Mouse (Mus musculus) urinary bladder, postnatal 25 days (tissue): ENCODE results near the gene Dlg1.

Experiments used
- DNase-seq: peaks from one replicate; pipeline ENCODE4 v3.0.0; 2022; ENCODE audit warnings: low spot score

Gene Dlg1

DNA sequence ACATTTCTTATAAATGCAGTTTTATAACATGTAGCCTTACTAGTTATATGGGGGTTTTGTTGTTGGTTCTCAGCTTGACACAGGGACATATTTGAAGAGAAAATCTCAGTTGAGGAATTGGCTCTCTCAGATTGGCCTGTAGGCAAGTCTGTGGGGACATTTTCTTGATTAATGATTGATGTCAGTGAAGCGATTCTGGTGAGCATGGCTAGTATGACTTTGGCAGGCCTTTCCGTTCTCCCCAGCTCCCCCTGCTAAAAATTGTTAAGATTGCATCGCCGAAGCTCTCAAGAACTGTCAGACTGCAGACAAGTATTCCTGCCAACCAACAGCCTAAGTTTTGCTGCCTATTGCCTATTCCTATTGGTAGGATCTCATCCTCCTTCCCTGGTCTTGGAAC is 73.8 kb downstream of the Dlg1 start:
- no peak for DNase-seq

GRCm38 (mm10) chr16:31737761-31738160 is 74.5 kb downstream of the Dlg1 start:
- no peak for DNase-seq

DNA sequence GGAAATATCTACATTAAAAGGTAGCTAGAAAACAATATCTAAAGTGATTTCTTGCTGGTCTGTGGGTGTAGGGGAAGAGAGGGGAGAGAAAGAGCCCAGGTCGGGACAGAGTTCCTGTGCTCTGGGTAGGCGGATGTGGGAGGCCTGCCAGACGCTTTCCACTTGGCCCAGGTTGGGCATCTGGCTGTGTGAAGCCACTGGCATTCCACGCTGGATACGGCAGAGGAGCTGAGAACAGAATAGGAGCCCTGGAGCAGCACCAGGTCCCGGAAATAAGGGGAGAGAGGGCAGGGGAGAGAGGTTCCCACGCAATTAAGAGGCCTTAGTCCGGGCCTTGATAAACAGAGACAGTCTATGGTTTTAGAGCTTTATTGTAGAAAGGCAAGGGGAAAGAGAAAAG is 77.0 kb downstream of the Dlg1 start:
- no peak for DNase-seq

DNA sequence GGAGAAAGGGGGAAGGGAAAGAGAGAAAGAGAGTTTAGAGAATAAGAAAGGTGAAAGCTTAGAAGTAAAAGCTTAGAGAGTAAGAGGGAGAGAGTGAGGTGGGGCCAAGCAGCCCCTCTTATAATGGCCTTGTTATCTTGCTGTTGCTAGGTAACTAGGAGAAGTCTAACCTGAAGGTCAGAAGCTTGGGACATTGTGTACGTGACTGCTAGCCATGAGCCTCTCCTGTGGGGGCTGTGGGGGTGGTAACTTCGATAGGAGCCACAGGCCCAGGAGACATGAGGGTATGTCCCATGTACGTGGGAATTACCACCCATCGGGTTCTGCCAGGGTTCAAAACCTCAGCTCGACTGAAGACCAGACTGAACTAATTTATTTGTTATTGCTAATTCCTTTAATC is 77.5 kb downstream of the Dlg1 start:
- DNase-seq = no peak

DNA sequence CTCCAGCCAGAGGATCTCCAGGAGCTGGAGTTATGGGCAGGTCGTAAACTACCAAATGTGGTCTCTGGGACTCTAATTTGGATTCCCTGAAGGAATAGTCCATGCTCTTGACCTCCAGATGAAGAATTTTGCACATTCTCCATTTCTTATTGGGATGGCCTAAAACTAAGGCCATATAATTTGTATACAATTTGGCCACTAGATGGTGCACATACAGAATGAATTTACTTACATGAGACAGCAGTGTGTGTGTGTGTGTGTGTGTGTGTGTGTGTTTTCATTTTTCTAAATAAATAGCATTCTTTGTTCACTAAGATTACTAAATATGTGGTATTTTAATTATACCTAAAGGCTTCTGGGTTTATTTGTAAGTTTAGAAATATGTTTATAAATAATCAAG is 87.3 kb downstream of the Dlg1 start:
- DNase-seq = no peak

- DNase-seq = no peak
Observed at GRCm38 (mm10) chr16:31754172-31755025, 91.2 kb downstream of the Dlg1 start.

DNA sequence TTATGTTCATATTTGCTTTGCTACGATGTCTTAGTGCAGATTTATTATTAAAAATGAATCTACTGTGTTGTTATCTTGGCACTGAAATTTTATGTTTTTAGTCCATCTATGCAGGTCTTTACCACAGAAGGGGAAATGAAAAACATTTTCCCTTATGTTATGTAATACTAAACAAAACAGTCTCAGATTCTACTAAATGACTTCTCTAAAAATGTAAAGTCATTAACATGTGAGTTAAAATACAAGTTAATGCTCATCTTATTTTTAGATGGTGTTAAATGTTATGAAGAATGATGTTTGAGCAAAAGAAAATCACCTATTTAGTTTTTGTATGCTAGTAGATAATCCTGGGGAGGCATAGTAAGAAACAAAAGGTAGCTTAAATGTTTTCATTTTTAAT is 91.8 kb downstream of the Dlg1 start:
- DNase-seq = no peak

GRCm38 (mm10) chr16:31756436-31756835 is 93.2 kb downstream of the Dlg1 start:
- DNase-seq = no peak

GRCm38 (mm10) chr16:31757606-31758005 is 94.4 kb downstream of the Dlg1 start:
- DNase-seq = no peak

- no peak for DNase-seq
Observed at GRCm38 (mm10) chr16:31759416-31759815, 96.2 kb downstream of the Dlg1 start.

- DNase-seq = no peak
Observed at GRCm38 (mm10) chr16:31766298-31766697, 103.1 kb downstream of the Dlg1 start.

DNA sequence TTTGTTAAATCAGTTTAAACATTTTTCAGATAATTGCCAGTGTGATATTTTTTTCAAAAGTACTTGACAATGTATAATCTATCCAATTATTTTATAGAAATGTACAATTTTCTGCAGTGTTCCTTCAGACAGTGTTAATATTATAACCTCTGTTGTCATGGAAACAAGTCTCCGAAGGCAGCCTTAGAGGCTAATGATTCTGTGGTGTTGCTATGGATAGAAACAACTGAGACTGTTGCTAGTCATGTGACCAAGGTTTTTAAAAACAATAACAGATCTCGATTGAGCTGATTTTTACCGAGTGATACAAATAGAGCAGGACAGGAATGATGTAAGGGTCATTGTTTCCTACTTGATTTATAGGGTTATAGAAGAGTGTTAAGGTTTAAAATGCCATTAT is 103.5 kb downstream of the Dlg1 start:
- DNase-seq = no peak

DNA sequence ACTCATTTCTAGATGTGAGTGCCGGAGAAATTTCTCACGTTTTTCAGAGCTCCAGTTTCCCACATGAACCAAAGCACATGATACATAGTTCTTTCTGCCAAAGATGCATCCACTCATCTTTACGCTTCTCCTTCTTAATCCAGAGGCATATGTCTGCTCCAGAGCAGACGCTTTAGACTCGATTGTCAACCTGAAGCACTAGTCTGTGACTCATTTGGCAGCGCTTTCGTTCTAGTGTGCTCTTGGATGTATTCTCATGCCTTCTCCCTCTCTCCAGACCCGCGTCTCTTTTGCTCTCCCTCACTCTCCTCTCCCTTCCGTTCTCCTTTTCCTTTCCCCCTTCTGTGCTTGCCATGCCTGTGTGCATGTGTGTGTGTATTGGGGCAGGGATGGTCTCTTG is 112.7 kb downstream of the Dlg1 start:
- no peak for DNase-seq

DNA sequence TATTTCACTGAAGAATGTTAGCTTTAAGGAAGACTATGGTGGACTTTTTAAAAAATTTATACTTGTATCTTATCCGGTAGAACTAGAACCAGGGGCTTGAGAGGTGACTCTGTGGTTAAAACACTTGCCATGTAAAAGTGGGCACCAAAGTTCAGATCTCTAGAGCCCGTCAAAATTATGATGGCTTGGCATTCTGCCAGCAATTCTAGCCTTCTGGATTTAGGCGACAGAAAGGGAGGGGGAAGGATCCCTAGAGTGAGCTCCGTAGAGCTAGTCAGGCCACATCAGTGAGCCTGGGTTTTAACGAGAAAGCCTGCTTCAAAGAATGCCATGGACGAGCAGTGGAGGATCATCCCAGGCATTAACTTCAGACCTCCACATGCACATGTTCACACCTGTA is 117.8 kb downstream of the Dlg1 start:
- DNase-seq = no peak

DNA sequence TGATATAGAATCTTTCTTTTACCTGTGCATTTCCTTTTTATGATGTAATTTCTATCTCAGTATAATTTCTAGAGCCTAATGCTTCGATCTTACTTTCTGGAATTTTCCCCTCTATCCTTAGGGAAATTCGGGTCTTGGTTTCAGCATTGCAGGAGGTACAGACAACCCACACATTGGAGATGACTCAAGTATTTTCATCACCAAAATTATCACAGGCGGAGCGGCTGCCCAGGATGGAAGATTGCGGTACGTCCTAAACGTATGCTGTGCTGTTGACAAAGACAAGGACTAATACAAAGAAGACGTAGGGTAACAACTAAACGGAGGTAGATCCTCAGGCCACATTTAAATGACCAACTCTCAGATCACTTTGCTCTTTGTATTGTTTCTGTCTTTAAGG is 126.8 kb downstream of the Dlg1 start:
- no peak for DNase-seq

DNA sequence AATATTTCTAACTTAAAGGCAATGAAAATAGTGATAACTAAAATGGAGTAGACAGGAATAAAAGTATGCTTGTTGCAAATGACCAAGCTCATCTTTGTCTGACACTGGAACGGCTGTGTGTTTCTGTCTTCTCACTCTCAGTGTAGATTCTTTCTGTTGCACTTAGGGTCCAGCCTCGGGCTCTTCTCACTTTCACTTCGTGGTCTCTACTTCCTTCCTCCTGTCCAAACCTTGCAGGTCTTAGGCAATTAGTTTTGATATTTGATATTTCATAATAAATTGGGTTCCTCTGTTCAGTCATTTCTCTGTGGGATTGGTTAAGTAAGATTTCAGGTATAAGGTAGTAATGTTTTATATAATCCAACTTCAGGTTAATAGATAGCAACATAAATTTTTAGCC is 140.4 kb downstream of the Dlg1 start:
- DNase-seq = no peak

- no peak for DNase-seq
Observed at GRCm38 (mm10) chr16:31826049-31826448, 162.8 kb downstream of the Dlg1 start.

DNA sequence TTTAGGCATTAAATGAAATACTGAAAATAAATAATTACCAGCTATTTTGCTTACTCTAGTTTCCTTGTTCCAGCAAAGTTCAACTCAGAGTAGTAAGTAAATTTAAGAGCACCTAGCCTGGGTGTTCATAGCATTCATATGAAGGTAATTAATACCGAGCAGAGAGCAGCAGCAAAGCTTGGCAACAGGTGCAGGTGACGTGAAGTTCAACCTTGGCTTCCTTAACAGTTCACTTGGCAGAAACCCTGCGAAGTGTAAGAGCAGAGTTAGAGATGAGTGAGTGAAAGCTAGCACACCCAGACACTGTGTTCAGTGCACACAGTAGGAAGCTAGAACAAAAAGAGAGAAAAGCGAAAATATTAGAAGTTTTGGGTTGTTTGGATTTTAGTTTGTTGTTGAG is 167.5 kb downstream of the Dlg1 start:
- DNase-seq = no peak

DNA sequence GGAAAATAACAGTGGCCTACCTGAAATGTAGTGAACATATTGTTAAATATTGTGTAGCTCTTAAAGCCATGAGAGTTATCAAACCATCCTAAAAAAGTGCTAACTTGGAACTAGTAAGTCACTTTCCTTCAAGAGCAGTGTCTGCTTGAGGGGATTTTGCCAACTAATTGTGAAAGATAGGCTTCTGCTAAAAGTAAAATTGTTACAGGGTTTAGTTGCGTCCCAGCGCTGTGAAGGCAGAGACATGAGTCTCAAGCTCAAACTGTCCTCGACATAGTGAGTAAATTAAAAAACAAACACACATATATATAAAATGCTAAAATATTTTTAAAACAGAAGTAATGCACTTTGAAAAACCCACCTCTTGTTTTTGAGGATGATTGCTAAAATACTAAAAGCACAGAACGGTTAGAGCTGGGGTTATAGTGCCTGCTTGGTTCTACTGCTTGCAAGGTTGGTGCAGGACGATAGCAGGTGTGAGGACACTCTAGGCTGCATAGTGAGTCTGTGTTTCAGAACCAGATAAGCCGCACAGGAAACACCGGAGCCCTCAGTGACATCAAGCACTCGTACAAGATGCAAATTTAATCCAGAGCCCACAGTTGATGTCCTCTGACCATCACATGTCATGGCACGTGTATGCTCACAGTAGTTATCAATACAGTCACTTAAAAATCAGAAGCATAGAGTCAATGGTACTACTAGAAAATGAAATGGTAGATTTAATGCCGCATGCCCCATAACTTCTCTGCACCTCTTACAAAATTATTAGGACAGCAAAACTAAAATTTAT is 169.6 kb downstream of the Dlg1 start:
- no peak for DNase-seq

DNA sequence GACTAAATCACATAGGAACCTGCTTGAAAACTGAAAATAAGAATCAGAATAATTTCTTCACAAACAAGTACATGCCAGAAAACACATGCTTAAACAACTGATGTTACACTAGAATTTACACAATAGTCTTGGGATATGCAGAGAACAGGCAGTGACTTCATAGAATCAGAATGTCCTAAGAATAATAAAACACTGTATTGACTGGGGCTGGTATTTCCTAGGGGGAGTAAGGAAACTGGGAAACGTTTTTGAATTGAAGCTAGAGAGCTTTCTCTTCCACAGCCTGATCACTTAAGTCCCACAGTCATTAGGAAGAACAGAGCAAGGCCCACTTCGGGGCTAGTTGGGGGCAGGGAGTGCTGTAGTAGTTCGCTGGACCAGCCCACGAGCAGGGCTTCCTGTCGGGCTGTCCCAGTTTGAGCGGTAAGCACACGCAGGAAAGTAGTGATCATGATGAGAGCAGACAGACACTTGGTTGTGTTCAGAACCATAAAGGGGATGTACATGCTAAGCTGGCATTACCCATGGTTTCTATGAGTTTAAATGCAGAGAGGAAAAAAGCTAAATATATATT is 170.9 kb downstream of the Dlg1 start:
- no peak for DNase-seq

- no peak for DNase-seq
Observed at GRCm38 (mm10) chr16:31834662-31835318, 171.5 kb downstream of the Dlg1 start.

GRCm38 (mm10) chr16:31837362-31837761 is 174.1 kb downstream of the Dlg1 start:
- DNase-seq = no peak

GRCm38 (mm10) chr16:31844246-31844645 is 181.0 kb downstream of the Dlg1 start:
- no peak for DNase-seq
